Mouse (Mus musculus) ES-E14 (cell line): ENCODE results near the gene AL731706.2.

Experiments used
- CHD2 ChIP-seq: IDR thresholded peaks from 2 replicates; pipeline ENCODE4 v1.6.1; 2014; ENCODE audit warnings: mild to moderate bottlenecking, low read depth, low read length, inconsistent platforms
- HCFC1 ChIP-seq: IDR thresholded peaks from 2 replicates; pipeline ENCODE4 v1.6.1; 2012; ENCODE audit warnings: low read length, inconsistent platforms, borderline replicate concordance; ENCODE audit not compliant: insufficient read depth
- MAFK ChIP-seq: IDR thresholded peaks from 2 replicates; pipeline ENCODE4 v1.6.1; 2014; ENCODE audit warnings: mild to moderate bottlenecking, low read depth, low read length, inconsistent platforms; ENCODE audit not compliant: insufficient read depth
- ZC3H11A ChIP-seq: IDR thresholded peaks from 2 replicates; pipeline ENCODE4 v1.6.1; 2012; ENCODE audit warnings: low read depth, mild to moderate bottlenecking, inconsistent platforms, low read length, borderline replicate concordance
- ZNF384 ChIP-seq: IDR thresholded peaks from 2 replicates; pipeline ENCODE4 v1.6.1; 2012; ENCODE audit warnings: low read depth, low read length, inconsistent platforms

DNA sequence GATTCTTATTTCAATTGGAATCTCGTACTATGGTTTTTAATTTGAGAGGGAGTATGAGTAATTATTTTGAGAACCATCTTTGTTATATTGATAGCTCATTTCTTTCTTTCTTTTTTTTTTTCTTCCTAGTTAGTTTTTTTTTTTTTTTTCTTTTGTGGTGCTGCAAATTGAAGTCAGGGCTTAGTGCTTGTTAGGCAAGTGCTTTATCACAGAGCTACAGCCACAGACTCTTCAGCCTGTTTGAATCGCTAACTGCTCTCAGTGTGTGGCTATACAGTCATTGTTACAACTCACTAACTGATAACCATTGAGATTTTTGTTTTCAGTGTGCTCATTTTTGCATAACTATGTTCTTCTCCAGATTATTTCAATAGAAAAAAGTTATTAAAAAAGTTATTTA lies 9.0 kb upstream of the AL731706.2 start:
- TF ChIP-seq CHD2, result no peak
- no peak for TF ChIP-seq HCFC1
- TF ChIP-seq ZC3H11A, result no peak
- TF ChIP-seq MAFK, result no peak
- TF ChIP-seq ZNF384, result no peak
